Mouse (Mus musculus): ENCODE measurements at regions not wholly inside any gene's neighbourhood (a gene's known extent, or its start where the extent isn't known, plus 50 kb on each side); places are given as distances from the start of the nearest gene placed in this dataset.

- Histone ChIP-seq H3K27me3 (no peaks in the 10 kb centered on the region), H3K27ac (replicated peaks) (no peak overlapping the region), H3K4me3 (no peak overlapping the region), H3K9ac (no peak overlapping the region), H3K4me1 (replicated peaks) (peaks cover 5% of the 10 kb centered on the region; the same call in 1 of the 2 replicates), H3K4me2 (no peak overlapping the region), H3K9me3 (no peaks in the 10 kb centered on the region), H3K36me3 (no peaks in the 10 kb centered on the region)
- 84% methylated on average over 3 of the region's 3 CpGs for WGBS
- no peak for ATAC-seq (ENCODE audit: low read depth)
Observed at GRCm38 (mm10) chr9:50395543-50395942, 50.8 kb upstream of the Rpl10-ps3 start.

- Histone ChIP-seq H3K4me1 (replicated peaks) (peaks cover 2% of the 10 kb centered on the region; the same call in 1 of the 2 replicates), H3K4me2 (no peak overlapping the region), H3K9me3 (no peaks in the 10 kb centered on the region), H3K36me3 (no peaks in the 10 kb centered on the region), H3K27me3 (no peaks in the 10 kb centered on the region), H3K9ac (no peak overlapping the region), H3K4me3 (no peak overlapping the region), H3K27ac (replicated peaks) (no peak overlapping the region)
- WGBS = 75% methylated on average over 7 of the region's 7 CpGs
- no peak for ATAC-seq (ENCODE audit: low read depth)
Observed at GRCm38 (mm10) chr9:50396051-50396450, 51.3 kb upstream of the Rpl10-ps3 start.

- WGBS = 70% methylated on average over 4 of the region's 4 CpGs
- Histone ChIP-seq H3K27me3 (no peaks in the 10 kb centered on the region), H3K27ac (replicated peaks) (no peak overlapping the region), H3K4me3 (no peak overlapping the region), H3K9ac (no peak overlapping the region), H3K9me3 (no peaks in the 10 kb centered on the region), H3K36me3 (no peaks in the 10 kb centered on the region), H3K4me2 (no peak overlapping the region), H3K4me1 (replicated peaks) (0 out of 2 replicates have a peak, but pooled peaks cover 6% of the 10 kb centered on the region)
- no peak for ATAC-seq (ENCODE audit: low read depth)
Observed at GRCm38 (mm10) chr9:50408396-50408795, 63.6 kb upstream of the Rpl10-ps3 start.

- no peaks in the 10 kb centered on the region for H3K9me3 ChIP-seq
- no peak for ATAC-seq (ENCODE audit: low read depth)
- no peak overlapping the region for H3K27ac ChIP-seq (replicated peaks)
- no peak overlapping the region for H3K4me2 ChIP-seq
- no peaks in the 10 kb centered on the region for H3K36me3 ChIP-seq
- 0 out of 2 replicates have a peak, but pooled peaks cover 6% of the 10 kb centered on the region for H3K4me1 ChIP-seq (replicated peaks)
- 76% methylated on average over 4 of the region's 4 CpGs for WGBS
- no peak overlapping the region for H3K9ac ChIP-seq
- no peak overlapping the region for H3K4me3 ChIP-seq
- H3K27me3 ChIP-seq = no peaks in the 10 kb centered on the region
Observed at GRCm38 (mm10) chr9:50408845-50409244, 64.1 kb upstream of the Rpl10-ps3 start.

GRCm38 (mm10) chr9:50412986-50413385, 68.2 kb upstream of the Rpl10-ps3 start:
- H3K9me3 ChIP-seq = no peaks in the 10 kb centered on the region
- H3K27ac ChIP-seq (replicated peaks) = no peak overlapping the region
- no peak overlapping the region for H3K4me3 ChIP-seq
- H3K36me3 ChIP-seq = no peaks in the 10 kb centered on the region
- H3K4me1 ChIP-seq (replicated peaks) = no peaks in the 10 kb centered on the region
- no peak overlapping the region for H3K9ac ChIP-seq
- no peak overlapping the region for H3K4me2 ChIP-seq
- H3K27me3 ChIP-seq = no peaks in the 10 kb centered on the region
- ATAC-seq (ENCODE audit: low read depth) = no peak
- 88% methylated on average over 8 of the region's 8 CpGs for WGBS

GRCm38 (mm10) chr9:50413514-50414335, 69.0 kb upstream of the Rpl10-ps3 start:
- Histone ChIP-seq H3K36me3 (no peaks in the 10 kb centered on the region), H3K4me1 (replicated peaks) (no peaks in the 10 kb centered on the region), H3K27me3 (no peaks in the 10 kb centered on the region), H3K9ac (no peak overlapping the region), H3K4me3 (no peak overlapping the region), H3K9me3 (no peaks in the 10 kb centered on the region), H3K4me2 (no peak overlapping the region), H3K27ac (replicated peaks) (no peak overlapping the region)
- 90% methylated on average over 9 of the region's 9 CpGs for WGBS
- ATAC-seq (ENCODE audit: low read depth) = no peak

- H3K4me1 ChIP-seq (replicated peaks) = no peaks in the 10 kb centered on the region
- WGBS = 65% methylated on average over 6 of the region's 6 CpGs
- no peaks in the 10 kb centered on the region for H3K27me3 ChIP-seq
- no peak overlapping the region for H3K4me3 ChIP-seq
- no peak for ATAC-seq (ENCODE audit: low read depth)
- H3K4me2 ChIP-seq = no peak overlapping the region
- H3K9ac ChIP-seq = no peak overlapping the region
- H3K36me3 ChIP-seq = no peaks in the 10 kb centered on the region
- no peak overlapping the region for H3K27ac ChIP-seq (replicated peaks)
- H3K9me3 ChIP-seq = no peaks in the 10 kb centered on the region
Observed at GRCm38 (mm10) chr9:50414796-50415340, 70.1 kb upstream of the Rpl10-ps3 start.

- WGBS = 79% methylated on average over 3 of the region's 3 CpGs
- no peak for ATAC-seq (ENCODE audit: low read depth)
- no peaks in the 10 kb centered on the region for H3K27me3 ChIP-seq
- H3K4me1 ChIP-seq (replicated peaks) = no peaks in the 10 kb centered on the region
- no peak overlapping the region for H3K9ac ChIP-seq
- no peak overlapping the region for H3K4me2 ChIP-seq
- H3K9me3 ChIP-seq = peaks cover 8% of the 10 kb centered on the region; the same call in 1 of the 2 replicates
- H3K36me3 ChIP-seq = no peaks in the 10 kb centered on the region
- no peak overlapping the region for H3K27ac ChIP-seq (replicated peaks)
- no peak overlapping the region for H3K4me3 ChIP-seq
Observed at GRCm38 (mm10) chr9:50416677-50417076, 71.9 kb upstream of the Rpl10-ps3 start.

GRCm38 (mm10) chr9:50421061-50421460, 73.3 kb upstream of the Plet1 start:
- Histone ChIP-seq H3K4me1 (replicated peaks) (0 out of 2 replicates have a peak, but pooled peaks cover 2% of the 10 kb centered on the region), H3K27ac (replicated peaks) (no peak overlapping the region), H3K4me3 (no peak overlapping the region), H3K27me3 (no peaks in the 10 kb centered on the region), H3K36me3 (no peaks in the 10 kb centered on the region), H3K9me3 (peaks cover 8% of the 10 kb centered on the region; the same call in 1 of the 2 replicates), H3K9ac (no peak overlapping the region), H3K4me2 (no peak overlapping the region)
- WGBS = 96% methylated on average over 2 of the region's 2 CpGs
- no peak for ATAC-seq (ENCODE audit: low read depth)

GRCm38 (mm10) chr9:50421572-50422285, 72.6 kb upstream of the Plet1 start:
- Histone ChIP-seq H3K4me3 (no peak overlapping the region), H3K36me3 (no peaks in the 10 kb centered on the region), H3K9ac (no peak overlapping the region), H3K27me3 (no peaks in the 10 kb centered on the region), H3K9me3 (peaks cover 8% of the 10 kb centered on the region; the same call in 1 of the 2 replicates), H3K27ac (replicated peaks) (no peak overlapping the region), H3K4me2 (no peak overlapping the region), H3K4me1 (replicated peaks) (0 out of 2 replicates have a peak, but pooled peaks cover 2% of the 10 kb centered on the region)
- 77% methylated on average over 23 of the region's 23 CpGs for WGBS
- no peak; the same call in 1 of the 2 replicates for ATAC-seq (ENCODE audit: low read depth)

GRCm38 (mm10) chr9:50425866-50426495, 68.3 kb upstream of the Plet1 start:
- no peak overlapping the region for H3K4me2 ChIP-seq
- no peaks in the 10 kb centered on the region for H3K27me3 ChIP-seq
- H3K27ac ChIP-seq (replicated peaks) = no peak overlapping the region
- H3K4me1 ChIP-seq (replicated peaks) = 0 out of 2 replicates have a peak, but pooled peaks cover 2% of the 10 kb centered on the region
- ATAC-seq (ENCODE audit: low read depth) = no peak
- no peak overlapping the region for H3K4me3 ChIP-seq
- no peaks in the 10 kb centered on the region for H3K36me3 ChIP-seq
- H3K9me3 ChIP-seq = peaks cover 2% of the 10 kb centered on the region; the same call in 1 of the 2 replicates
- 52% methylated on average over 4 of the region's 4 CpGs for WGBS
- H3K9ac ChIP-seq = no peak overlapping the region

- 88% methylated on average over 7 of the region's 7 CpGs for WGBS
- no peaks in the 10 kb centered on the region for H3K36me3 ChIP-seq
- H3K4me2 ChIP-seq = no peak overlapping the region
- H3K27ac ChIP-seq (replicated peaks) = no peak overlapping the region
- H3K27me3 ChIP-seq = no peaks in the 10 kb centered on the region
- H3K4me3 ChIP-seq = no peak overlapping the region
- ATAC-seq (ENCODE audit: low read depth) = no peak
- H3K9me3 ChIP-seq = no peaks in the 10 kb centered on the region
- H3K9ac ChIP-seq = no peak overlapping the region
- H3K4me1 ChIP-seq (replicated peaks) = peaks cover 9% of the 10 kb centered on the region
Observed at GRCm38 (mm10) chr9:50430147-50430546, 64.2 kb upstream of the Plet1 start.

Data from neural tube, embryonic 13.5 days (tissue).